Mouse (Mus musculus) ES-E14 (cell line): ENCODE results near the gene Hist1h3g. TPM values are rescaled to one million over a fixed set of nuclear protein-coding genes. Genes with fewer than 3 reads are reported as not detected.
A peak's percentile ranks its signal among the peaks of the same experiment; 100 is the strongest.
"Not testable (repeated sequence)": the region's sequence is repeated elsewhere in the genome, so short reads cannot be mapped to it uniquely, and the experiment has no call there.

Experiments
- DNase-seq: peaks from one replicate; pipeline ENCODE4 v3.0.0-alpha.2; 2013; ENCODE audit warnings: low read depth, low spot score
- H3K27ac ChIP-seq: 2 replicates; pipeline ENCODE4 v1.5.1; 2012; ENCODE audit warnings: low read depth, mild to moderate bottlenecking, low read length, moderate library complexity, mixed read lengths; ENCODE audit not compliant: poor library complexity, insufficient read depth, severe bottlenecking
- H3K36me3 ChIP-seq: 2 replicates; pipeline ENCODE4 v1.6.1; 2012; ENCODE audit warnings: mild to moderate bottlenecking, low read length, moderate library complexity, mixed read lengths; ENCODE audit not compliant: control insufficient read depth, poor library complexity, insufficient read depth, severe bottlenecking
- H3K4me1 ChIP-seq, 2 experiments: fragments of 150-350 bp in 1 of 2; sonication (generic) in 1 of 2; 2 replicates each; pipeline ENCODE4 v1.6.1; 2012; ENCODE audit warnings: low read length in 2 of 2, mild to moderate bottlenecking in 1 of 2, mixed read lengths in 1 of 2; ENCODE audit not compliant: control insufficient read depth in 2 of 2, insufficient read depth in 2 of 2, poor library complexity in 1 of 2
- H3K4me3 ChIP-seq, 2 experiments: fragments of 150-350 bp in 1 of 2; sonication (generic) in 1 of 2; 2 replicates each; pipeline ENCODE4 v1.5.1; 2012; ENCODE audit warnings: low read length in 2 of 2, low read depth in 1 of 2, mild to moderate bottlenecking in 1 of 2, mixed read lengths in 1 of 2; ENCODE audit not compliant: insufficient read depth in 1 of 2, poor library complexity in 1 of 2, severe bottlenecking in 1 of 2
- H3K9ac ChIP-seq: 2 replicates; pipeline ENCODE4 v1.6.1; 2012; ENCODE audit warnings: low read depth, mild to moderate bottlenecking, low read length, mixed read lengths; ENCODE audit not compliant: poor library complexity, insufficient read depth, severe bottlenecking
- H3K9me3 ChIP-seq: fragments of 150-350 bp; sonication (generic); 2 replicates; pipeline ENCODE4 v1.6.1; 2012; ENCODE audit warnings: low read depth, mild to moderate bottlenecking, low read length; ENCODE audit not compliant: control insufficient read depth, insufficient read depth
- CHD2 ChIP-seq: IDR thresholded peaks from 2 replicates; pipeline ENCODE4 v1.6.1; 2014; ENCODE audit warnings: mild to moderate bottlenecking, low read depth, low read length, inconsistent platforms
- HCFC1 ChIP-seq: IDR thresholded peaks from 2 replicates; pipeline ENCODE4 v1.6.1; 2012; ENCODE audit warnings: low read length, inconsistent platforms, borderline replicate concordance; ENCODE audit not compliant: insufficient read depth
- MAFK ChIP-seq: IDR thresholded peaks from 2 replicates; pipeline ENCODE4 v1.6.1; 2014; ENCODE audit warnings: mild to moderate bottlenecking, low read depth, low read length, inconsistent platforms; ENCODE audit not compliant: insufficient read depth
- ZC3H11A ChIP-seq: IDR thresholded peaks from 2 replicates; pipeline ENCODE4 v1.6.1; 2012; ENCODE audit warnings: low read depth, mild to moderate bottlenecking, inconsistent platforms, low read length, borderline replicate concordance
- ZNF384 ChIP-seq: IDR thresholded peaks from 2 replicates; pipeline ENCODE4 v1.6.1; 2012; ENCODE audit warnings: low read depth, low read length, inconsistent platforms
- in situ Hi-C, 2 experiments: fragments of 600-800 bp; cut with MboI; formaldehyde crosslinking; loops; one replicate each; pipeline ENCODE4 v1.15.1; 2025; ENCODE audit warnings: low sequenced_read_pairs in 2 of 2, inconsistent platforms in 1 of 2; ENCODE audit not compliant: unreplicated experiment in 2 of 2
- total RNA-seq: library from RNA; depleted of rRNA; stranded (reverse); fragments of 300-350 nt; gene quantifications from 2 replicates; pipeline ENCODE4 v1.2.3, GENCODE M21; 2012

Gene Hist1h3g
- total RNA-seq, 1 experiment, result 621 TPM

- in situ Hi-C loops, result no loop called here
- 0 out of 2 replicates have a peak, but pooled peaks have one; percentile 23 for TF ChIP-seq CHD2
- no peak for TF ChIP-seq MAFK
- no peak for DNase-seq
- Histone ChIP-seq H3K9ac (peak within 1 kb of the TSS; percentile 83), H3K36me3 (no peaks in the 10 kb centered on the region), H3K27ac (peak within 1 kb of the TSS; percentile 80), H3K9me3 (no peaks in the 10 kb centered on the region), H3K4me1 (no peaks in the 10 kb centered on the region), H3K4me3 (peak within 1 kb of the TSS; percentile 70 to 74)
These were observed 40.1 kb downstream of the Hist1h3g start, which contains the start of gene Hist1h3d for GRCm38 (mm10) chr13:23575271-23575851. TSS of gene Hist1h3d (plus strand) at chr13:23575763.

- in situ Hi-C loops, H3K36me3 ChIP-seq, H3K9me3 ChIP-seq, DNase-seq, H3K4me1 ChIP-seq: not testable (repeated sequence)
- Histone ChIP-seq H3K4me3 (peak overlapping the region; percentile 70 to 74), H3K27ac (peak overlapping the region; percentile 80), H3K9ac (peak overlapping the region; percentile 81)
These were observed 40.7 kb downstream of the Hist1h3g start for GRCm38 (mm10) chr13:23575864-23576313.

GRCm38 (mm10) chr13:23576351-23576881 lies 41.2 kb downstream of the Hist1h3g start:
- in situ Hi-C loops, result no loop called here
- no peaks in the 10 kb centered on the region for H3K4me1 ChIP-seq
- no peak for TF ChIP-seq ZNF384
- no peak for TF ChIP-seq HCFC1
- no peak for TF ChIP-seq ZC3H11A
- TF ChIP-seq CHD2, result no peak
- TF ChIP-seq MAFK, result no peak
- H3K27ac ChIP-seq, result peak overlapping the region; percentile 80; the same call in 1 of the 2 replicates
- peak overlapping the region; percentile 83; the same call in 1 of the 2 replicates for H3K9ac ChIP-seq
- H3K4me3 ChIP-seq, result peak overlapping the region; percentile 70 to 74
- no peaks in the 10 kb centered on the region for H3K9me3 ChIP-seq
- no peak for DNase-seq
- no peaks in the 10 kb centered on the region for H3K36me3 ChIP-seq

- no peaks in the 10 kb centered on the region for H3K9me3 ChIP-seq
- no peaks in the 10 kb centered on the region for H3K4me1 ChIP-seq
- no peak for TF ChIP-seq ZNF384
- TF ChIP-seq ZC3H11A, result no peak
- TF ChIP-seq MAFK, result no peak
- TF ChIP-seq HCFC1, result no peak
- TF ChIP-seq CHD2, result no peak
- in situ Hi-C loops, result no loop called here
- peak overlapping the region; percentile 80; the same call in 1 of the 2 replicates for H3K27ac ChIP-seq
- peak overlapping the region; percentile 83; the same call in 1 of the 2 replicates for H3K9ac ChIP-seq
- no peaks in the 10 kb centered on the region for H3K36me3 ChIP-seq
- DNase-seq, result no peak
- H3K4me3 ChIP-seq, result peak overlapping the region; percentile 70 to 74
These were observed 41.9 kb downstream of the Hist1h3g start for GRCm38 (mm10) chr13:23576906-23577639.

- Histone ChIP-seq H3K27ac (no peak overlapping the region), H3K9ac (no peak overlapping the region), H3K4me1 (no peaks in the 10 kb centered on the region; a peak in 1 of 4 replicates), H3K4me3 (no peak overlapping the region), H3K36me3 (no peaks in the 10 kb centered on the region), H3K9me3 (no peaks in the 10 kb centered on the region)
- no peak for TF ChIP-seq HCFC1
- in situ Hi-C loops, result no loop called here
- DNase-seq, result no peak
These were observed 42.6 kb downstream of the Hist1h3g start for GRCm38 (mm10) chr13:23577835-23578234.
